Mouse (Mus musculus) liver (tissue): ENCODE measurements at regions not wholly inside any gene's neighbourhood (a gene's known extent, or its start where the extent isn't known, plus 50 kb on each side); places are given as distances from the start of the nearest gene placed in this dataset.

Source experiments
- DNase-seq: peaks from one replicate; pipeline ENCODE4 v3.0.0-alpha.2; 2020; ENCODE audit warnings: mixed read lengths

- no peak for DNase-seq
Observed at GRCm38 (mm10) chr11:24342732-24343131, 264.9 kb downstream of the Bcl11a start.

GRCm38 (mm10) chr11:24347225-24347624 is 269.4 kb downstream of the Bcl11a start:
- DNase-seq: no peak

DNA sequence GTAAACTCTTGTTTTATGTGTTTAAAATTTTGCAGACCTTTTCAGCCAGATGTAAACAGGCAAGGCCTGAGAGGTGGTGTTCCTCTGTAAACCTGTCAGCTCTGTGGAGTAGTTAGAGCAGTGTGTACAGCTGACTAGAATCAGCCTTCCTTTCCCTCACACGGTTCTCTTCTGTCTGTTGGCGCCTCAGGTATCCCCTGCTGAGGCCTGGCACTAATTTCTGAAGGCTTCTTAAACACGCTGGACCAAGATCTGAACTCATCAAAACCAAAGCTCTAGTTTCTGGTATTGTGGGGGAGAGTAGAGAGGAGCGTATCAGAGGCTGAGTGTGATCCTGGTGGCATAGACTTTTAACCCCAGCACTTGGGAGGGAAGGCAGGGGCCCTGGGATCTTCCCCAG is 270.9 kb downstream of the Bcl11a start:
- no peak for DNase-seq

GRCm38 (mm10) chr11:24349967-24350643 is 272.2 kb downstream of the Bcl11a start:
- DNase-seq: no peak

GRCm38 (mm10) chr11:24350839-24351238 is 273.0 kb downstream of the Bcl11a start:
- DNase-seq: no peak

- DNase-seq: no peak
Observed at GRCm38 (mm10) chr11:24352071-24352470, 274.2 kb downstream of the Bcl11a start.

DNA sequence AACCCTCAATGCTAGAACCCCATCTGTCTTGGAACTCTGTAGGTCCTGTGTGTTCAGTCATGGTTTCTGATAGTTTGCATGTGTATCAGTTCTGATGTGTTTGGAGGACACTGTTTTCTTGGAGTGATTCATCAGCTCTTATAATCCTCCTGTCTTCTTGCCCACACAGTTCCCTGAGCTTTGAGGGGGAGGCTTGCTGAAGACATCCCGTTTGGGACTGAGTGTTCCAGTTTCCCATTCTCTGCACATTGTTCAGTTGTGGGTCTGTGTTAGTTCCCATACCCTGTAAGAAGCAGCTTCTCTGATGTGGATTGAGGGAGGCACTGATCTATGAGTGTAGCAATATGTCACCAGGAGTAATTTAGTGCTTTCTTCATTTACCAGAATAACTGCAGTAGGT is 275.2 kb downstream of the Bcl11a start:
- no peak for DNase-seq

- no peak for DNase-seq
Observed at GRCm38 (mm10) chr11:24357388-24357787, 279.5 kb downstream of the Bcl11a start.

DNA sequence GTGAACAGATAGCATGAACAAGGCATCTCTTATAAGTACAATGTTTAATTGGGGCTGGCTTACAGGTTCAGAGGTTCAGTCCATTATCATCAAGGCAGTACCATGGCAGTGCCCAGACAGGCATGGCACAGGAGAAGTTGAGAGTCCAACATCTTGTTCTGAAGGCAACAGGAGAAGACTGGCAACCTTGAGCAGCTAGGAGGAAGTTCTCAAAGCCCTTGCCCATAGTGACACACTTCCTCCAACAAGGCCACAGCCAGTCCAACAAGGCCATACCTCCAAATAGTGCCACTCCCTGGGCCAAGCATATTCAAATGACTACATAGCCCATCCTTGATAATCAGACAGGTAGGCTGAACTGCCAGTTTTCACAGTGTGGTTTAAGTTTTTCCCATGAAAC is 281.2 kb downstream of the Bcl11a start:
- DNase-seq: no peak

DNA sequence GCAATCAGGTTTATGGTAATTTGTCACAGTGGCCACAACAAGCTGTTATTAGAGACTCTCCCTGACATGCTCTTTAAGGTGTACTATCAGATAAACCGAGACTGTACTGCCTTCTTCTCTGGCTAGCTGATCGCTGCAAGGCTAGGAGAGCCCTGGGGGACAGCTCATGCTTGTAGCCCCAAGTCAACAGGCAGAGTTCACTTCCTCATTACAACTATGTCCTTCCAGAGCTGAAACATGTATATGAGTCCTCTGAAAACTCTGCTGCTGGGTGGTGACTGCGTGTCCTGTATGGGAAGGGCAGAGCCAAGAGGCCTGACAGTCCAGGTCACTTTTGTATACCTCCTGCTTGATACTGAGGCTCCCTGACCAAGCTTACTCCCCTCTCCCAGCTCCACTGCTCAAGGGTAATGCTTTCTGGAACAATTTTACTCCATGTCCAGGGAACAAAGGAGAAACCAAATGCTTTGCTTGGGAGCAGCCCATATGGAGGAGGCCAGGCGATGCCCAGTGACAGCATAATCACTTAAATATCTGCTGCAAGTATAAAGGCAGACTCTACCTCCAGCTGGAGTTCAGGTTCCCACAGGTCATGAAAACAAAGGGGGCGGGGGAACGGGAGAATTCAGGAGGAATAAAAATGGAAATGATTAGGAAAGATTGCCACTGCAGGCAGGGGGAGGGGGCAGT is 284.3 kb downstream of the Bcl11a start:
- DNase-seq: no peak

DNA sequence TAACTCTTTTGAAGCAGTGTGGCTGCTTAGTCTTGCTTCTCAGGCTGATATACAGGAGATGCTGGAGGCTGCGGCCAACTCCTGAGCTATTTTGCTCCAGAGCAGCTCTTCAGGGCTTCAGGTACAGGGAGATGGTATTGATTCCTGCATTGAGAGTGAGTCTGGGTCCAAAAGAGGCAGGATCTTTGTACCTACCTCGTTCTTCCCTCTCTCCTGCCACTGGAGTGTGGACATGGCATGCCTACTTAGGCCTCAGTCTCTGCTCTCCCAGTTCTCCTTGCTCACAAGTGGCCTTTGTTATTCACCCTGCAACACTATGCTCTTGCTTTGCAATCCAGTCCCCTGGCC is 284.8 kb downstream of the Bcl11a start:
- no peak for DNase-seq

- no peak for DNase-seq
Observed at GRCm38 (mm10) chr11:24363418-24364364, 285.8 kb downstream of the Bcl11a start.

DNA sequence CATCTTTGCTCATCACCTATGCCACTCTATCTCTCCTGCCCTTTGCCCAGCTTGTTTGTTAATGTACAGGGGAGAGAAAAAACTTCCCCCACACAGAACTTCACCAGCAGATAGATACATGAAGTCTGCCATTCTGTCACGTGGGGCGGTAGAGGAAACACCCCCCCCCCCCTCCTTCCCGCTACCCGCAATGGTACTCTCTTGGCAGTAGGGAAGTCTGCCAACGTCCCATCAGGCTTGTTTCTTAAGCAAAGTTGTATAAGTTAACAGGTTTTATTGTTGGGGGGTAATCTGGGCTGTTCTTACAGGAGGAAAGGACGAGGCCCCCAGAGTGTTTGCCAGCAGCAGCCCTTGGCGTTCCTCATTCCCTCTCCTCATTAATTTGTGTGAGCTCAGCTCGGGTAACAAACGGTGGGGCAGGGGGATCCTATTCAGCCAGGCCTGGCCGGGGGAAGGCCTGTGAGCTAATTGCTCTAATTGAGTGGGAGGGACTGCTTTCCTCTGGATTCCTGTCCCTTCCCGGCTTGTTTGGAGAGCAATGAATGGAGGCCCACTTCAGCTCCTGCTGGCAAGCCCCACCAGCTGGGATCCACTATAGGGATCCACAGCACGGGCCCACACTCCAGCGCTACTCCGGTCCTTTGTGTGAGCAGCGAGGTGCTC is 292.5 kb downstream of the Bcl11a start:
- no peak for DNase-seq

DNA sequence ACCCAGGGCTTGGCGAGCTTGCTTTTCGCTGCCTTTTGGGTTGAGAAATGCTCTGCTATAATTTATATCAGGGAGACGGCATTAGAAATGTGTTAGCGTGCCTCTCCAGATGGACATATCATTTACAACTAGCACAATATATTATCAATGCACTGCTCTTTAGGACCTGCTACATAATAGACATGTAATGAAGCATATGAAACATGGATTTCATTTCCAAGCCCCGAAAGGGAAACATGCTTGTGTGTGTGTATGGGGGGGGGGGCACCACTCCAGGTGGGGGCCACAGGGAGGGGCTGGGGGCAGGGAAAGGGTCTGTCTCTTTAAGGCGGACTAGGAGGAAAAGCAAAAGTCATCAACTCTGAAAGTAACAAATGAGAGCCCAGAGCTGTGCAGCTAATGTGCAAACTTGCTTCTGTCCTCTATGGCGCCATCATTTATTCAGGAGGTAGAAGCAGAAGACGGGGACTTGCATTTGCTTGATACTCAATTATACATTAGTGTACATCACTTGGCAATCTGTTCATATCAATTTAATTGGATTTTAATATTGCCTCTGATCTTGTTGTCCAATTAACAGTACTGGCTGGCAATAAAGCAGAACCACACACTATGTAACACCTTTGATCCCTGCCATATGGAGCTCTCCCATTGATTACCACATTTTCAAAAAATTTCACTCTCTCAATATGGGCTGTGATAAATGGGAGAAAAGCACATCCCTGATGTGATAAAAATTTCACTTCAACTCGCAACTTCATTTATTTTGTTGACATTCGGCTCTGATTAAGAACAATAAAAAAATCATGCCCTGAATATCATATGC is 293.2 kb downstream of the Bcl11a start:
- no peak for DNase-seq

- DNase-seq: no peak
Observed at GRCm38 (mm10) chr11:24371687-24371950, 293.8 kb downstream of the Bcl11a start.

DNA sequence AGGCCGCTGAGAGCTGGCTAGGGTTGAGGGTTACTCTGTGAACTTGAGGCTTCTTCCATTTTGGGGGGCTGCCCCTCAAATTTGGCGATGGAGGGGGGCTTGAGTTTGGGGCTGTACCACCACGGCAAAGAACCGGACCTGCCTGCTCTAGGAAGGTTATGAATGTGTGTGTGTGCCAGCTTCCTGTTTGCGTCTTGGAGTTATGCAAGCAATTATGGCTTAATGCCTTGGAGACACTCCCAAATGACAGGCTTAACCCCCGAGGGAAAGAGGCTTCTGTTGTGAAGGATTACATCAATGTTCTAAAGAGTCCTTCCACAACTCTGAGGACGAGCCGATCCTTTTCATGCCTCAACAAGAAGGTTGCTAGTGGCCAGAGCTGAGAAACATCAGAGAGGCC is 294.1 kb downstream of the Bcl11a start:
- no peak for DNase-seq

GRCm38 (mm10) chr11:24372616-24373015 is 294.8 kb downstream of the Bcl11a start:
- no peak for DNase-seq

DNA sequence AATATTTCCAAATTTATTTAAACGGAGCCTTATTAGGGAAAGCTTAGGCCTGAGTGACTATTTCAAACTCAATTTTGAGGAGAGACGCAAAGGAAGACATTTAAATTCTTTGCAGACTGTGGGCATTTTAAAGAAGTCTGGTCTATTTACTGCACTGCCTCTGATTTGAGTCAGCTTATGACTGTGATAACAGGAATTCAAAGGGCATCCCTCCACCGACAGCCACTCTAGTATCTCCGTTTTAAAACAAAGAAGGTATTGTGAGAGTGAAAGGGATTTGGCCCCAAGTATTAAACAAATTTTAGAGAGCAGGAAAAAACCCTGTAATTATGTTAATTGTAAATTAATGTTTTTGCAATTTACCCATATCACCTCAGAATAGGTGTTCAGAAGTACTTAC is 295.4 kb downstream of the Bcl11a start:
- DNase-seq: no peak

DNA sequence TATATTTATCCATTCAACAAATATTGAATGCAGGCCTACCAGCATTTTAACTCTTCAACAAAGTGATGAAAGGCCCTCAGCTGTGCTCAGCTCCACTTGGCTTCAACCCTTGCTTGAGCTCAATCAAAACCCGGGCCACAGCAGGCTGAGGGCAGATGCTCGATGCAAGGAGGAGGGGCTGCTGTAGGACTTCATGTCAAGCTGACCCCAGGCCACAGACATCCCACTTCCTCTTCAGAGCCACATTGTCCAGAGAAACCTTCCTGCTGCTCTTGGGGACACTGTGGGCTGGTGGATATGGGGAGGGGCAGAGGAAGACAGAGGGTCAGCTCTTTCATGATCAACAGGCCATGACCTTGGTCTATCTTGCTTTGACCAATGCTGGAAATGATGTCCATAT is 299.7 kb downstream of the Bcl11a start:
- DNase-seq: no peak

- no peak for DNase-seq
Observed at GRCm38 (mm10) chr11:24390578-24390977, 312.7 kb downstream of the Bcl11a start.

GRCm38 (mm10) chr11:24391385-24391784 is 313.5 kb downstream of the Bcl11a start:
- no peak for DNase-seq

- DNase-seq: no peak
Observed at GRCm38 (mm10) chr11:24395478-24395877, 317.6 kb downstream of the Bcl11a start.

- DNase-seq: no peak
Observed at GRCm38 (mm10) chr11:24396911-24397310, 319.1 kb downstream of the Bcl11a start.
